Mouse (Mus musculus) cerebellum, postnatal 4 days (tissue): ENCODE measurements at regions not wholly inside any gene's neighbourhood (a gene's known extent, or its start where the extent isn't known, plus 50 kb on each side); places are given as distances from the start of the nearest gene placed in this dataset.
"Not testable (repeated sequence)": the region's sequence is repeated elsewhere in the genome, so short reads cannot be mapped to it uniquely, and the experiment has no call there.

Experiments
- DNase-seq, 2 experiments: peaks; one replicate each; pipeline ENCODE4 v3.0.0; 2022; ENCODE audit warnings: low spot score in 2 of 2, mixed read lengths in 1 of 2

- DNase-seq: no peak
Observed at GRCm38 (mm10) chr3:37836749-37837148, 112.5 kb upstream of the Gm5148 start.

- DNase-seq: no peak
Observed at GRCm38 (mm10) chr3:37835687-37836086, 111.4 kb upstream of the Gm5148 start.

DNA sequence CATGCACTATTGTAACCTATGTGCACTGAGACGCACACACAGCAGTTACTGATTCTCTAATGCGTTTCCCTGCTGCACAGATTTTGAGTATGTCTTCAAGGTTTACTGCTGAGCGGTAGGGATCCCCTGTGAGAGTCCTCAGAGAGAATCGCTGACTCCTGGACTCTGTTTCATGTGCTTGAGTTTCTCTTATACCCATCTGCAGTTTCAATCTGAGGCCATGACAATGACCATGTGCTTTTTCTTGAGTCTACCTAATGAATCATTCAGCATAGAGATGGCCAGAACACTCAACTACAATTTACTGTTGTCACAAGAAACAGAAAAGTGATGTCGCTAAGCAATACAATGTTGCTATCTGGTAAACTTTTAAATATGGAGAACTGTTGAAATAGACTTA lies 110.8 kb upstream of the Gm5148 start:
- no peak for DNase-seq

DNA sequence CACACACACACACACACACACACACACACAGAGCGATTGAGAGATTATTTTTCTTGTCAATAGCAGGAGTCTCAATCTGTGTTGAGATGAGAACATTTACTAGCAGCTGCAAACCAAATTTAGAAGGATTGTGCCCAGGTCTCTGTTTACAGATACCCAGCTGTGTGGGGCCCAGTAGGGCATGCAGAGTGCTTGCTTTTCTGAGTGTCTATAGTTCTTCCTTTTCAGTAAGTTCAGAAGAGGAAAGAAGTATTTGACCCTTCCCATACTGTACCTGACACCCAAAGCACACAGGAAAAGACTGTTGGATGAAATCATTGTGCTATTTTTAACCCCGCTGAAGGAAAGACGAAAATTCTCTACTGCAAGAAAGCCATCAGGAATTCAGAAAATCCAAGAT lies 110.3 kb upstream of the Gm5148 start:
- DNase-seq: no peak

- DNase-seq: no peak
Observed at GRCm38 (mm10) chr3:37833387-37833786, 109.1 kb upstream of the Gm5148 start.

DNA sequence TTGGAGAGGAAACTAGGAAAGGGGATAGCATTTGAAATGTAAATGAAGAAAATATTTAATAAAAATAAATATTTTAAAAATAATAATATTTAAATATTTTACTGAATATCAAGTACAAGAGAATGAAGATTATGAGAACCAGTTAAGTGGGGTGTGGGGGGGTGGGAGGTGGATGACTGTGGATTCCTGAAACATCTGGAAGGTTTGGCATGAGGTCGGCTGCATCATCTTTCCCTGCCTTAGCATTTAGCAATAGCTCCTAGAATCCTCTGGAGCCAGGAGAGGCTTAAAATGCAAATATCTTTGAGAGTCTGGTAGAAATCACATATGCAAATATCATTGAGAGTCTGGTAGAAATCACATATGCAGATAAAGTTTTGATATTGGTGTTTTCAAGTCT lies 103.3 kb upstream of the Gm5148 start:
- no peak for DNase-seq

DNA sequence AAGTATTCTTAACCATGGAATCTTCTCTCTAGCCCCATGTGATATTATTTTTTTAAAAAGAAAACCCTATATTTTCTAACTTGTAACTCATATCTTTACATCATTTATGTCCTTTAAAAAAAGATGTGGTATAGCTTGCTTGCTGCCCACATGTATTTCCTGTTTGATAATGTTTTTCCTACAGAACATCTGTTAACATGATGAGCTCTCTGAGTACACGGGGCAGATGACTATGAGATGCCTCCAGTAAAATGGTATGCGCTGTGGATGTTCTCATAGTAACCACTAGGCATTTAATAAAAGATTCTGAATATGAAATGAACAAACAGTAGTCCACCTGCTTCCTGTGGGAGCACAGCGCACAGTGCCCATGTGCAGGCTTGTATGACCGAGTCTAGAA lies 101.3 kb upstream of the Gm5148 start:
- DNase-seq: no peak

- DNase-seq: no peak
Observed at GRCm38 (mm10) chr3:37824681-37825080, 100.4 kb upstream of the Gm5148 start.

DNA sequence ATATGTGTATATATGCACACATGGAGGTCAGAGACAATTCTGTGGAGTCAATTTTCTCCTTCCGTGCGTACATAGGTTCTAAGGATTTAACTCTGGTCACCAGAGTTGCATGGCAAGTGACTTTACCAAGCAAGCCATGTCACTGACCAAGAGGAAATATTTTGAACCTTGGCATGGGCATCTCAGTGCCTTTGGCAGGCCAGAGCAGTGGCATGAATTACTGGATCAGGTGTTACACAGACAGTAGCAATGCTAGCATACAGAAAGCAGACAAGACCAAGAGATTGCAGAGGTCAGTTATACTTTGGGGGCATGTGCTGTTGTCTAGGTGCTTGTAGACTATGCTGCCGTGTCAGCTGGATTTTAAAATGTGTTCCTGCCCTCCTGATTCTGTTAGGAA lies 95.2 kb upstream of the Gm5148 start:
- no peak for DNase-seq

DNA sequence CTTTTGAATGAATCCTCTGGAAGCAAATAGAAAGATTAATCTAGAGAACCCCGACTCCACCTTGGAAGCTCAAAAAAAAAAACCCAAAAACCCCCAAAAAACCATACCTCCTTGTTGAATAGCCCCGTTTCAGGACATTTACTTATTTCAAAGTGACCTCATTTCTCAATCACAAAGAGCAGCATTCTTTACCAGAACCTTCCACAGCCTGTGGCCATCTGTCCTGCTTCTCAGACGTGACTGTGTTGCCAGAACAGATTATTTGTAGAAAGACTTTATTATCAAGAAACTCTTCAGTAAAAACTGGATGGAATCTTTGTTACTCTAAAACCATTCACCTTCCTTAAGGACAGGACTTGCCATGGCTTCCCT lies 93.1 kb upstream of the Gm5148 start:
- no peak for DNase-seq

DNA sequence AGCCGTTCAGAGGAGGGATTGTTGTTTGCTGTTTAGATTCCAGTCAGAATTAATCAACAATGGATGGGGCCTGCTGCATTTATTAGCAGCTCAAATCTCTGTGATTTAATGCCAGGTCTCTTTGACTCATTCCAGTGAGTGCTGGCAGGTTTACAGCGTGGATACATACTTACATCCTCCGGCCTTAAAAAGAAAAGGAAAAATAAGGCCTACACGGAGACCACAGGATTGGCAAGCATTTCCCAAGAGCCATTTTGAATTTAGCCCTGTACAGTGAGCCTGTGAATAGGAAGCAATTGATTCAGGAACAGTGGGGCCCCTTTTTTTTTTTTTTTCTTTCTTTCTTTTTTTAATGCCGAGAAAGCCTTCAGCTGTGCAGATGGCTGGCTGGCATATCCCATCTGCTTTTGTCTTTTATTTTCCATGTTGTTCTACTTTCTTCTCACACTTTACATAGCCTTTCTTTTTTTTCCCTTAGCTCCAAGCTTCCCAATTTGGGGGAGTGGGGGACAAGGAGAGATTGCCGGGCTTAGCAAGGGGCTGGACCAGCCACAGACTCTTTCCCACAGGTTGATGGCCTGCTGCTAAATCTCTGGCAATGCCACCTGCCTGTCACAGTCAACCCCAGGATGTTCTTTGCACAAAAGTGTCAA lies 92.6 kb upstream of the Gm5148 start:
- no peak for DNase-seq

GRCm38 (mm10) chr3:37815771-37816170 lies 91.5 kb upstream of the Gm5148 start:
- DNase-seq: no peak

DNA sequence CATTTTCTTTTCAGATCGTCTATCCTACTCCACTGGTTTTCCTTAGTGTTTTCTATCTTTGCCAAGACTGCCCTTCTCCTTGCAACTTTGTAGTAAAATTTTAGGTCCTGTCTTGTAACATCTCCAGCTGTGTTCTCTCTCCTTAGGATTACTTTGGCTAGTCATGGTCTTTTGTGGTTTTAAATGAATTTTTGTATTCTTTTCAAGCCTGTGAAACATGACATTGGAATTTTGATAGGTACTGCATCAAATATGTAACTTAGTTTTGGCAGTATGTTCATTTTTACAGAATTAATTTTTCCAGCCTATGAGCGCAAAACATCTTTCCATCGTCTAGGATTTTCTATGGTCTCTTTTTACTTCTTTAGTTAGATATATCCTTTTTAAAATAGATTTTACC lies 88.6 kb upstream of the Gm5148 start:
- no peak for DNase-seq

- DNase-seq: no peak
Observed at GRCm38 (mm10) chr3:37811429-37811828, 87.1 kb upstream of the Gm5148 start.

GRCm38 (mm10) chr3:37810763-37811162 lies 86.5 kb upstream of the Gm5148 start:
- DNase-seq: no peak

- DNase-seq: no peak
Observed at GRCm38 (mm10) chr3:37805805-37806148, 81.5 kb upstream of the Gm5148 start.

DNA sequence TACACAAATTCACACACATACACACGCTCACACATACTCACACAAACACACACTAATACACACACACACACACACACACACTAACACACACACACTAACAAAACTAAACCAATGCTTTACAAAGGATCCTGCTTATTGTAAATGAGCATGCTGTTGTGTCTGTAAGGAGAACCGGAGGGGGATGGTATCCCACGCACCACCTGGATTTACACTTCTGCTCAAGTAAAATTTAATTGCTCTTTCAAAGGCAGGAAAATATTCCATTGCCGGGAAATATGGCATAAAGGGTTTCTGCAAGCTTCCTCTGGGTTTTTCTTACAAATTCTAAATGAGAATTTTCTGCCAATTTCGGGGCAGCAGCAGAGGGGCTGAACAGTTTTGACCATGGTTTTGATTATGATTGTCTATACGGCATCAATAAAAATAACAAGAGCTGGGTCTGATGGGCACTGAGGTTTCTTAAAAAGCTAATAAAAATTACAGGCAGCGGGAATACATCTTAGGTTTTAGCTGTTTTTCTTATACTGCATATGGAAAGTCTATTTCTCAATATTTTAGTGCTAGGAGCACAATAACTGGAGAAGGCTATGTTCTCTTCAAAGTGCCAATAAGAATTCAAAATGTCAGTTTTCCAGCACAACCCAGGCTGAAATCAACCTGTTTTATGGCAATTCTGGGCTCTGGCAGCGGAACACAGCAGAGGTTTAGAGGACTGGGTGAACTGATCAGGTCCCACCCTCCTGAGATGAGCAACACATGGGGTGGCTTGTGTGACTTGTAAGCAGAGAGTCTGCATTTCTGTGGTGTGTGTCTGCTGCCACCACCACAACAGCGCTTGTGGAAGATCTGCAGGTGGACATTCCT lies 80.9 kb upstream of the Gm5148 start:
- DNase-seq: no peak

DNA sequence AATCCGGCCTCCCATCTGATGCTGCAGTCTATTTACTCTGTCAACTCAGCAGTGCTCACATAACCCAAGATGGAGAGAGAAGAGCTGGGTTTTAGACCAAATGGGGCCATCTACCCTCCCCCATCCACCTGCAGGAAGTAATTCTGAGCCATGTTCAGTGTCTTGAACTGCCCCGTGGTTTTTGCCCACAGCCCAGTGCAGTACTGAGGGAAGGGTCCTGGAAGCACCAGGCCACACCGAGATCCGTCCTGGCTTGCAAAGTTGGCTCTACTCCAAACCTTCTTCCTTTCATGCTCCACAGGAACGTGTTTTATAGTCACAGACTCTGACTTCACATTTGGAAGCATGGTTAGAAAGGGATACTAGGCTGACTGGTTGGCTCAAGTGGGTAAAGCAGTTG lies 80.0 kb upstream of the Gm5148 start:
- DNase-seq: no peak

DNA sequence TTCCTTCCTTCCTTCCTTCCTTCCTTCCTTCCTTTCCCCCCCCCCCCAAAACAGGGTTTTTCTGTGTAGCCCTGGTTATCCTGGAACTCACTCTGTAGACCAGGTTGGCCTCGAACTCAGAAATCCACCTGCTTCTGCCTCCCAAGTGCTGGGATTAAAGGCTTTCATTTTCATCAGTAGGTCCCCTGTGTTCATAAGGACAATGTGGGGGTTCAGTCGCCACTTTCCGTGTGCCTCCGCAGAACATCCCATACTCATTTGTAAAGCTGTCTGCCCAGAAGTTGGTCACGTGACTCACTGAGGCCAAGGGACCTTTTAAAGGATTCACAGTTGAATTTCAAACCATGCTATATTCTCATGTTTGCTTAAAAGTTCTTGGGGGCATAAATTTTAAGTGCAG lies 79.5 kb upstream of the Gm5148 start:
- not testable (repeated sequence) for DNase-seq

DNA sequence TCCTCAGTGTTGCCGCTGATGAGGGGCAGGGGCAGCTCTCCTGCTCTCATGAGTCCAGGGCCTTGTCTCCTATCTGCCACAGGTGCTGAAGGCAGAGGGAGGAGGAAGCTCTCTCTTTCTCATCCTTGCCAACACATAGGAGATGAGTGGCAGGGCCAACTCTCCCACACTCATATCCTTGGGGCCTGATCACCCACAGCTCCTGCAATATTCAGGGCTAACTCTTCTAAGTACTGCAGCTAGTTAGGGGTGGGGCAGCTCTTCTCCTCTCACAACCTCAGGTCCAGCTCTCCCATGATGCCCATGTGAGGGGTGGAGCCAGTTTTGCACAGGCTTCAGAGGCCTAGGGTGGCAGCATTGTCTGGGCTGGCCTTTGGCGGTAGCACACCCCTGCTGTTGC lies 77.3 kb upstream of the Gm5148 start:
- DNase-seq: no peak

- DNase-seq: no peak
Observed at GRCm38 (mm10) chr3:37799809-37800208, 75.5 kb upstream of the Gm5148 start.

GRCm38 (mm10) chr3:37789711-37790110 lies 65.4 kb upstream of the Gm5148 start:
- DNase-seq: no peak

DNA sequence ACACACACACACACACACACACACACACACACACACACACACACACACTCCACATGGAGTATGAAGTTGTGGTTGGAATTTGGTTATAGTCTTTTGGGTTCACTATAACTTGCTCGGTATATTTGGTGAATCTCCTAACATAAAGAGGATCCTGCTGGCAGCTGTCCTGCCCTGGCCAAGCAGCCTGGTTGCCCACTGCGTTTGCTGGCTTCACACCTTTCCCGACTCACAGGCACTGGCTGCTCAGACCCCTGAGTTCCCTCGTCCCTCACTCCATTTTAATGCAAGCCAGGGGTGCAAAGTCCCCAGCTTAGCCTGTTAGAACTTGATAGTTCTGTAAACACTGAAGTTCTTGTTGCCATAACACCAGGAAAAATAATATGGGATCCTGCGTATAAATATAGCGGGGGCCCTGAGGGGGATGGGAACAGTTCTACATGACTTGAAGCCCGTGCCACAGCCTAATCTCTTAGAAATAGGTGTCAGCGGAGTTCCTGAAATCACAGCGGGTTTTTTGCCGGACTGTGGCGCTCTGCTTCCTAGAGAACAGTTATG lies 64.9 kb upstream of the Gm5148 start:
- DNase-seq: no peak
